Mouse (Mus musculus): ENCODE measurements around the gene 4931417E11Rik.

Gene 4931417E11Rik

DNA sequence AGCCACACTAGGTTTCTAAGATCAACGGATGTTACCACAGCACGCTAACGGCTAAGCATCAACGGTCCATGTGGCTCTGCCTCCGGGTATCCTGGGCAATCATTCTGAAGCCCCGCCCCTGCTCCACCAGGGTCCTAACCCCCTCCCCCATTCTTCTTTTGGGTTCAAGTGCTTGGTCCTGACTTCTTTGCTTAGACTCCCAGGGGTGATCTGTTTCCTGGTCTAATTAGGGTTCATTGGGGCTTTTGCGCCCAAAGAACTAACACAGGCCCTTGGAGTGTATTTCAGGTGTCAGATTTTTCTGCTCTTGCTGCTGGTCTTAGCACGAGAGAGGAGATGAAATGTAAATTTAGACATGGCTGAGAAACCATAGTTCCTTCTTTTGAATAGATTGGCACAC lies at the start of gene 4931417E11Rik:
TSS of gene 4931417E11Rik (minus strand) at position 101 of the 400 bp plus-strand sequence.
- no peak for DNase-seq

DNA sequence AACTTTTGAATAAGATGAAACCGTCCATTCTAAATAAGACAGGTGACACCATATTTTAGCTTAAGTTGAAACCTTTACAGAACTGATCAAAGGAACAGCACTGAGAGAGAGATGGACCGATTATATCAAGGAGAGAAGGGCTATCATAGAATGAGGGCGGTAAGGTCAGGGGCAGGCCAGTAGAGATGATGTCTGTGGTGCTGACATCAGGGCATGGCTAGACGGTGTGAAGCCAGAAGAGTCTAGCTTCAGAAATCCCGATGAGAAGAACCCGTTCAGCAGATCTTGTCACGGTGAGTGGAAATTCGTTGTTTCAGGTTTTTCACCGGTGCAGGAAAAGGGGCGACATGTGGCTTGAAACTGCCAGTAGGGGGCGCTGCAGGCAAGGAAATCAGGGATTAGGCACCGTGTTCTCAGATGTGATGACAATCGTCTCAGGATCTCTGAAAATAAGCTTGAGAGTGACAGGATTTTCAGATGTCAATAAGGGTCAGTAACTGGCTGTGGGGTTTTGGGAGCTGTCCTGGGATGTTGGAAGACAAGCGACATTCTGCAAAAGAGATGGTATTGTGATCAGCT lies 48.4 kb upstream of the 4931417E11Rik start:
- DNase-seq, result peak; percentile 86 to 92

DNA sequence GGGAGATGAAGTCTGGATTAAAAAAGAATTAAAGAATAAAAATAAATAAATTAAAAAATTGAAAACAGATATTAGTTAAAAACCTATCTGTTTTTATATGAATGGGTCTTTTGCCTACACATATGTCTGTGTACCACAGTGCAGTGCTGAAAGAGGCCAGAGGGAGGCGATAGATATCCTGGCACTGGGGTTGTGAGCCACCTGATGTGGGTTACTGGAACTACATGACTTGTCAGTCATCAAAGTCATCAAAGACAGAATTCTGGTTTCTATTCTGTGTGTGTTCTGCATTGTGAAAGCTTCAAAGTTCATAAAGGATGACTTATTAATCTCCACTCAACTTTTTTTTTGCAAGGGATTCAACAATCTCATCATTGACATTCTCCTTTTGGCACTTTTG lies 43.4 kb upstream of the 4931417E11Rik start:
- no peak for DNase-seq

GRCm38 (mm10) chr6:73499631-73500030 lies 30.2 kb upstream of the 4931417E11Rik start:
- DNase-seq, result no peak

DNA sequence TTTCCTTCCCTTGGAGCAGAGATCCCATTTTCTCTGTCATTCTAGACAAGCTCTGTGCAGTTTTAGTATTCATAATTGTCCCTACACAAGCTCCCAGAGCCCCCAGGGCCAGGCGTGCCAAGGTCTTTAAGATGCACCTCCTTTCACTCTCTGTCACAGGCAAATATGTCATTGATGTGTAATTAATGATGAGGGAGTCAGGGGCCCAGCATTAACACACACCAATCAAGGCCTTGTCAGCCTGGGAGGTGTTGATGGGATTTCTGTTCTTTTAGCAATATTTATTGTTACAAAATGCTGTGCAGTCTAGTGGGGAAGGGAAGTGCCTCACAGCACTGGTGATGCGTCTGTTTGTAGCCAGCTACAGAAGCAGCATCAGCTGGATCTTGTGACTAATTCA lies 27.9 kb upstream of the 4931417E11Rik start:
- no peak for DNase-seq

- peak in 1 of 2 experiments; percentile 20 for DNase-seq
These were observed 21.1 kb upstream of the 4931417E11Rik start for GRCm38 (mm10) chr6:73490524-73490923.

GRCm38 (mm10) chr6:73485616-73486015 lies 16.1 kb upstream of the 4931417E11Rik start:
- no peak for DNase-seq

DNA sequence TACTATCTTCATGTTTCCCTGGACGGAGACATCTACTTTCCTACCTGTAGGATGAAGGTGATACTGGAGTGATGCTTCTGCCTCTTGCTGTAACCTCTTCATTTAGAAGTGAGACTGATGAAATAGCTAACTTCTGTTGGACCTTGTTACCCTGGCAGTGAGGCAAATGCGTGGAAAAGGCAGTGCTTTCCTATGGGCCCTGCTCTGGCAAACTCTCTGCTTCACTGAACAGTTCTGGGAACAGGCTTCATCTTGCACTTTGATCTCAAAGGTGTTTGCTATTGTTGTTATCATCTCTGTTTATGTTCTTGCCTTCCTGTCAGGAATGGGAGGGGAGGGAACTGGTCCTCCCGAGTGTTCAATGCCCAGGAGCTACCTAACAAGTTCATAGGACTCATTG lies 3.4 kb downstream of the 4931417E11Rik start:
- DNase-seq, result no peak

DNA sequence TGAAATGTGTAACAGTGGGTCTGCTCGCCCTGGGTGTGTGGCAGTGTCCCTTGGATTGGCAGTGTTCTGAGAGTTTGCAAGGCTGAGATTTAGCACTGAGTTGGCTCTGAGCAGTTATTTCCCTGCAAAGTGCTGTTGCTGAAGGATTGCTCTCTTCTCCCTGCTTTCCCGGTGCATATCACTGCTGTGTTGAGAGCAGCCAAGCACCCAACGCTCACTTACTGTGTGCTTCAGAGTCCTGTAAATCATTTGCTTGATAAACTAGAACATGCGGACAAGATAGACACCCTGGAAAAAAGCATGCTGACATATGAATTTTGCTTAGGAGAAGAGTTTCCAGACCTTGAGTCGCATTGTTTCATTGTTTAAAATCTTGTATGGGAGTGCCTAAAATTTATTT lies 6.9 kb downstream of the 4931417E11Rik start:
- DNase-seq, result no peak

- DNase-seq, result no peak
These were observed 35.6 kb downstream of the 4931417E11Rik start for GRCm38 (mm10) chr6:73433912-73434311.

GRCm38 (mm10) chr6:73428618-73429336 lies 40.7 kb downstream of the 4931417E11Rik start:
- DNase-seq, result peak; percentile 42 to 50

DNA sequence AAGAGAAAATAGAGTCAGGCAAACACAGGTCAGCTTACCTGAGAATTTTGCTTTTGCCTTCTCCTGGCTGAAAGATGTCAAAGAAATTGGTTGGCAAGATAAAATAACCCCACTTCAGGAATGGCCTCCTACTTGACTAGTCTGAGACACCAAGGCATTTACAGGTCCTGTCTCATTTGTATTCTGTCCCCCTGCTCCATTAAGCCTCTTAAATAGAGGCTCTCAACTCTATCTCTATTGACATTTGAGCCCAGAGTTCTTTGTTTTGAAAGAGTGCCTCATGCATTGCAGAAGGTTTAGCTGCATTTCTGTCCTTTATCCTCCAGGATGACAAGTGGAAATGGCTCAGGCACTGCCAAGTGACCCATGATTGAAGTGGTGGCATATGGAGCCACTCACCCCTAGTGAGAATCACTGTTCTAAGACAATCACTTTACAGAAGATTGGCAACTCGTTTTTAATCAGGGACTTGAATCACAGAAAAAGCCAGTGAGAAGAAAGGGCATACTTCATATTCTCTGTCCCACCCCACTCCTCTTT lies 42.1 kb downstream of the 4931417E11Rik start:
- DNase-seq, result peak; percentile 38 to 48
